Mouse (Mus musculus): ENCODE measurements at regions not wholly inside any gene's neighbourhood (a gene's known extent, or its start where the extent isn't known, plus 50 kb on each side); places are given as distances from the start of the nearest gene placed in this dataset.

DNA sequence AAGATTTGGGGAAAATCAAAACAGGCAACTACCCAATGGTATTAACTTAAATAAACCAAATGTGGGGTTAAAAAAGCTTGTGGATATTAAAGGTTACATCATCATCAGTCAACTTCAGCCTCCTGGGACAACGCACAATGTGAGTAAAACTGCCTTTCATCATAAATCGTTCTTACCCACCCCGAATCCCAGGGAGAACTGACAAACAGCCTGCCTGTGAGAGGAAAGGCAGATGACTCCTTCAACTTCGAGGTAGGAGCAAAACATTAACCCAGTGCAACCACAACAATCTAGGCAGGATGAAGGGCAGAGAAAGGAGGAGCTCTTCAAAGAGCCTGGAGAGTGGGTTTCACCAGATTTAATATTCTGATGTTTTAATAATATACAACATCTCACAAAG is 135.3 kb upstream of the Gm37988 start:
- no peak for DNase-seq (ENCODE audit: low spot score)

DNA sequence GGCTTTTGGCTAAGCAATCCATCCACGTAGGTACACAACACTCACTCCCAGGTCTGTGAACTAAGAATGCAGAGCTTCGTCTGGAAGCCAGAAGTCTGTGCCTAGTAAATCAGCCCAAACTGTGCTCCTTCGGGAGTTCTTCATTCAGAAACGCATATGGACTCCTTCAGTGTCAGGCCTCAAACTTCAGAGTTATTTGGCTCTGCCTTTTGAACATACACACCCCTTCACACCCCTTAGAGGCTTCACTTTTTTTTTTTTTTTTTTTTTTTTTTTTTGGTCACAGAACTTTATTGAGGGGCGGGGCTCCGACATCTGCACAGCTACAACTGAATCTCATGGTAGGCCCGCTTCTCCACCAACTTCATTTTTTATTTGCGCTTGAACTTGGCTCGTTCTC is 120.1 kb upstream of the Gm37988 start:
- DNase-seq (ENCODE audit: low spot score), result no peak

GRCm38 (mm10) chr1:4689096-4689495 is 118.6 kb upstream of the Gm37988 start:
- no peak for DNase-seq (ENCODE audit: low spot score)

GRCm38 (mm10) chr1:4703316-4703715 is 104.4 kb upstream of the Gm37988 start:
- no peak for DNase-seq (ENCODE audit: low spot score)

GRCm38 (mm10) chr1:4706171-4706570 is 101.5 kb upstream of the Gm37988 start:
- peak; percentile 3 for DNase-seq (ENCODE audit: low spot score)

GRCm38 (mm10) chr1:4722333-4722931 is 85.3 kb upstream of the Gm37988 start:
- no peak for DNase-seq (ENCODE audit: low spot score)
